Mouse (Mus musculus) cerebral cortex, adult 2 months (tissue): ENCODE measurements around the gene Havcr2.

Source experiments
- WGBS: fragments of 180-500 bp; shearing (Covaris S2); methylation state at CpG from one replicate; pipeline ENCODE4 v1.1.7; 2018; 5-methylcytosine and 5-hydroxymethylcytosine counted together

Havcr2 gene

DNA sequence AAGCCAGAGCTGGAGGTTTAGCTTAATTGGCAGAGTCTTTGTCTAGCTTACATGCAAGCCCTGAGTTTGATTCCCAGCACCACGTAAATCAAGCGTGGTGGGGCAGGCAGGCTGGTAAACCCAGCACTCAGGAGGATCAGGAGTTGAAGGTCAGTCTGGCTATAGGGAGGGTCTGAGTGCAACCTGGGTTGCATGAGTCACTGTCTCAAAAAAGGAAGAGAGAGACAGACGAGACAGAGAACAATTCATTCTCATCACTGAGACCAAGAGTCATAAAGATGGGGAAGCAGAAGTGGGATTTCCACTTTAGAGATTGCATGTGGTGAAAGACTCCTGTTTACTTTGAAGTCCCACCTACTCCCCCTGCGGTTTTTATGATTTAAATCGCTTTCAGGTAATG is 6.6 kb downstream of the Havcr2 start:
- WGBS, result 79% methylated on average over 5 of the region's 5 CpGs

DNA sequence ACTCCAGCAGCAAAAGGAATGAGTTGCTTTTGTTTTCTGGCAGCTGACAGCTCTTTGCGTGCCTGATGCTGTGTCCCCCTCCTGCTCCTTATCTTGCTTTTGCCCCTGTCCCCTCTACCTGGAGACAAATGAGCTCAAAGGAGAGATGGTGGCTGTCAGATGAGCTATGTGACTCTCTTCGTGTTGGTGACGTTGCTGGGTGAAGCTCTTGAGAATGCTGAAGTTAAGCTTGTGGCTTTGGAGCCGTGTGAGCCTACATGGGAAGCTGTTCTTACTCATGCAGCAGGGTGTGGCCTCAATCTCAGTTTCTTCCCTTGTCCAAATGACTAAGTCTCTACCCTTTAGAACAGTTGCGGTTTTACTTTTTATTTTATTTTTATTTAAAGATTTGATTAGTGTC is 7.2 kb downstream of the Havcr2 start:
- whole genome bisulfite sequencing, result 69% methylated on average over 5 of the region's 5 CpGs

DNA sequence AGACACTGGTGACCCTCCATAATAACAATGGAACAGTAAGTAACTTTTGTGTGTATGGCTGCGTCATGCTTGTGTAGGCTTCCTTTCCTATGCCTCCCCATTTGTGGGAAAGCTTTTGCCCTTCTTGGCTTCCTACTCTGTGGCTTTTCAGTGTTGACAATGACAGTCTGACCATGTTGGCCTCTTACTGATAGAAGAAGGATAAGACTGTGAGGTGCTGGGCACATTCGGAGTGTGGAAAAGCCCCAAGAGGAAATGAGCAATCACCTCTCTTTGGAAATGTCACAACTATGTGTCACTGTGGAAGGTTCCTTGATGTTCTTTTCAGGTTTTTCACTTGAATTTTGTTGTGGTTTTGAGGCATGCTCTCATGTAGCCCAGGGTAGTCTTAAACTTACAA is 12.1 kb downstream of the Havcr2 start:
- 88% methylated on average over 2 of the region's 2 CpGs for WGBS

DNA sequence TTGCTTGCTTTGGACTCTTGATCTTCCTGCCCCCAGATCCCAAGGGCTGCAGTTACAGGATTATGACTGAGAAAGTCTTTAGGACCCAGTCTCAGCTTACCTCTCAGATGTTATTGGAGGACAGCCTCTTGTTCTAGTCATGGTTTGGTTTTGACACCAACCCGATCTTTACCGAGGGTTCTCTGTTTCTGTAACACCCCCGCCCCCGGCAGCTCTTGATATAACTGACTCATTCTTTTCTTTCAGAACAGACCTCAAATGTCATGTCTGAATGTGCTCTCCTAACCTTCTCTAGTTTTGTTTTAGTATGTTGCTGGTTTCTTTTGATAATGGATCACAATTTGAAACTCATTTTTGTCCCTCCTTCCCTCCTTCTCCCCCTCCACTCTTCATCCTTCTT is 19.5 kb downstream of the Havcr2 start:
- WGBS, result 76% methylated on average over 4 of the region's 4 CpGs

DNA sequence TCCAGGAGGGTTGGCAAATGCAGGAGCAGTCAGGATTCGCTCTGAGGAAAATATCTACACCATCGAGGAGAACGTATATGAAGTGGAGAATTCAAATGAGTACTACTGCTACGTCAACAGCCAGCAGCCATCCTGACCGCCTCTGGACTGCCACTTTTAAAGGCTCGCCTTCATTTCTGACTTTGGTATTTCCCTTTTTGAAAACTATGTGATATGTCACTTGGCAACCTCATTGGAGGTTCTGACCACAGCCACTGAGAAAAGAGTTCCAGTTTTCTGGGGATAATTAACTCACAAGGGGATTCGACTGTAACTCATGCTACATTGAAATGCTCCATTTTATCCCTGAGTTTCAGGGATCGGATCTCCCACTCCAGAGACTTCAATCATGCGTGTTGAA is 24.6 kb downstream of the Havcr2 start:
- 87% methylated on average over 9 of the region's 9 CpGs for WGBS

DNA sequence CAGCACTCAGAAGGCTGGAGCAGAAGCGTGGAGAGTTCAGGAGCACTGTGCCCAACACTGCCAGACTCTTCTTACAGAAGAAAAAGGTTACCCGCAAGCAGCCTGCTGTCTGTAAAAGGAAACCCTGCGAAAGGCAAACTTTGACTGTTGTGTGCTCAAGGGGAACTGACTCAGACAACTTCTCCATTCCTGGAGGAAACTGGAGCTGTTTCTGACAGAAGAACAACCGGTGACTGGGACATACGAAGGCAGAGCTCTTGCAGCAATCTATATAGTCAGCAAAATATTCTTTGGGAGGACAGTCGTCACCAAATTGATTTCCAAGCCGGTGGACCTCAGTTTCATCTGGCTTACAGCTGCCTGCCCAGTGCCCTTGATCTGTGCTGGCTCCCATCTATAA is 25.8 kb downstream of the Havcr2 start:
- 75% methylated on average over 7 of the region's 7 CpGs for WGBS

DNA sequence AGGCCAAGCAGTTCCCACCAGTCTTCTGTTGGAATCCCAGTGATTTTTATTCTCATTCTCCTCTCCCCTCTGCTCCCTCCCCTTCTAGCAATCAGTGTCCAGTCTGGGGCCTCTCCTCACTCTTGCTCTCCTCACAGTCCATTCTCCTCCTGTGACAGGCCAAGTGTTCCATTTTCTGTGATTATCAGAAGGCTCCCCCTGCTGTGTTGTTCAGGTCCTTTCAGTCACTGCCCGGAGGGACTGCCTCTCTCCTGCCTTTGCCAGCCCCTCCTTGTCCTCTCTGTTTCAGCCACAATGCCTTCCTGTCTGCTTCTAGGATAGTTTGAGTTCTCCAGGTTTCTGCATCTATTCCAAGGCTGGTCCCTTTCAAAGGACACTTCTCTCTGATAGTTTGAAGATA is 33.5 kb downstream of the Havcr2 start:
- 29% methylated on average over 1 of the region's 1 CpGs for WGBS

DNA sequence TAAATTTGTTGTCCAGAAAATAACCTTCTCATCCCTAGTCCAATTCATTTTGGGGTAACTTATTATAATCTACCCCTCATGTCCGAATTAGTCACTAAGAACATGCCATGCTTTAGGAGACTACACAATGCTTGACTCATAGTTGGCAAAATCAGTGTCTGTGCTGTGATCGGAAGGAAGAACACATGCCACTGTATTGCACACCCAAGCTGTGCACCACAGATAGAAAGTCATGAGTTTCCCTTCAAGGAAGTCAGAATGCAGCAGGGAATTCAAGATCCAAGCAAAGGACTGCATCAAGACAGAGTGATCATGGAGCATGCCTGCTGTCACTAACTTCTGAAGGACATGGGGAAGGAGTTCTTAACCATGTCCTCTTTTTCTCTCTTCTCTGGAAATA is 33.9 kb downstream of the Havcr2 start:
- 46% methylated on average over 2 of the region's 2 CpGs for WGBS

DNA sequence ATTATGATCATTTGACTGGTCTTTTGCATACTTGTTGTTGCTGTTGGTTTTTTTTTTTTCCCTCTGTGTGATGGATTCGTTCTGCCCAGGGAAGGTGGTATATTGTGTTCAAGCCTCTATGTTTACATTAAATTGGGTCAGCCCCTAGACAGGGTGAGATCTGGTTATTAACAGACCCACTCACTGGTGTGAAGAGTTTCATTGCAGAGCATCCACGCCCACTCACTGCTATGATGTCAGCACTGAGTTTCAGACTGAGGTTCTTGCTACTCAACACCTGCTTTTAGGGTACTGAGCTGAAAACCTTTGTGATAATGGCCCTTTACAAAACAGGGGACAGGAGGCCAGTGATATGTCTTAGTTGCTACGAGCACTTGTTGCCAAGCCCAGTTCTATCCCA is 52.4 kb downstream of the Havcr2 start:
- 81% methylated on average over 3 of the region's 3 CpGs for WGBS

DNA sequence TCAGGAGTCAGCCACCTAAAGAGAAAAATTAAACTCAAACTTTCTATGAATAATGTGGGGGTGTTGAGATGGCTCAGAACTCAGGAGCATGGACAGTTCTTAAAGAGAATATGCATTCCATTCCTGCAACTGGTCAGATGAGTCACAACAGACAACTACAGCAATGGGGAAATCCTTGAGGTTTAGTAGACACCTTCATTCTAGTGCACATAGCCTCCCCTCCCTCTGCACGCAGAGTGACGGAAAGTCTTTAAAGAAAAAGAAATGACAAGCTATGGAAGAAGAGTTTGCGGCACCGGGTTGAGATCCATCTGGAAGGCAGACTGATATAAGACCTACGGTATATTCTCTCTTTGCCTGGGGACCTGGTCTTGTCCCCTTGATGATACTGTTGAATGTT is 55.2 kb downstream of the Havcr2 start:
- 92% methylated on average over 5 of the region's 5 CpGs for WGBS

DNA sequence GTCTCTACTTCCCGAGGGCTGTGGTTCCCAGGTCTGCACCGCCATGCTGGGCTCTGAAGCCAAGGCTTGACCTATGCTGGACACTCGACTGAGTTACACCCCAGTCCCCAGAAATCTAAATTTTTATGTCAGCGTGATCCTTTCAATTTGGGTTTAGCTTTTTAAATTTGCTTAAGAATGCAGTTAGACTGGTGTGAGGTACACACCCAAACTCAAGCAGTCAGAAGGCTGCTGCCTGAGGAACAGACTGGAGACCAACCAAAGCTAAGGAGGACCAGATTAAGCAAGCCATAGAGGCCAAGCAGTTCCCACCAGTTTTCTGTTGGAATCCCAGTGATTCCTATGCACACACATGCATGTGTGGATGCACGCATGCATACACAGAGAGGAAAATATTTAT is 66.6 kb downstream of the Havcr2 start:
- 87% methylated on average over 5 of the region's 5 CpGs for WGBS

DNA sequence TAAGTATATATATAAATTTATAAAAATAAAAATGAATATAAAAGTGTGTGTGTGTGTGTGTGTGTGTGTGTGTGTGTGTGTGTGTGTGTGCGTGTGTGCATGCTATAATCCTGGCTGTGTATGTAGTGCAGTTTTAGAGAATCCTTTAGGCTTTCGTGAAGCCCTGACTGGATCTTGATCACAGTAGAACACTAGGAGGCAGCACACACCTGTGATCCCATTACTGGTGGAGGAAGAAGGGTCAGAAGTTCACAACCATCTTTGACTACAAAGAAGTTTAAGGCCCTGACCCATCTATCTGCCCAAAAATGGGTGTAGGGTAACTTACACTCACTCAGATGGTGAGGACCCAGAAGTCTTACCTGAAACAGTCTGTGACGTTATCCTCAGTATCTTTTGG is 68.0 kb downstream of the Havcr2 start:
- 73% methylated on average over 3 of the region's 3 CpGs for WGBS

DNA sequence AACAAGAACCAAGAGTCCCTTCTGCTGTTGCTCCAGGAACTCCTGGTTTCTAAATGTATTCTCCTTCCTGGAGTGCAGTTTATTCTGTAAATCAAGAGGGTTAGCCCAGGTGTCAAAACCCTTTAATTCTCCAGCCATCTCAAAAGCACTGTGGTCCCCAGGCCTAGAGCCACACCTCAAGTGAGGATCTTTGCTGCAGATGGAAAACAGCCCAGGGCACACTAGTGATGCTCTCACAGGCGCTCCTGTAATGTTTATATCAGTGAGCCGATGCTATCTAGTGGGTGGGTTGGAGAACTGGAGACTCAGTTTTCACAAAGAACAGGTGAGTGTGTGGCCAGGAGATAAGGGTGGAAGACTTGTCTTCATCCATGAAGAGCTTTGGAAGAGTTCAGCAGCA is 69.2 kb downstream of the Havcr2 start, which contains the start of gene Gm12169:
Gm12169 (plus strand) TSS at position 301 of the 400 bp plus-strand sequence.
- WGBS, result 94% methylated on average over 2 of the region's 2 CpGs

DNA sequence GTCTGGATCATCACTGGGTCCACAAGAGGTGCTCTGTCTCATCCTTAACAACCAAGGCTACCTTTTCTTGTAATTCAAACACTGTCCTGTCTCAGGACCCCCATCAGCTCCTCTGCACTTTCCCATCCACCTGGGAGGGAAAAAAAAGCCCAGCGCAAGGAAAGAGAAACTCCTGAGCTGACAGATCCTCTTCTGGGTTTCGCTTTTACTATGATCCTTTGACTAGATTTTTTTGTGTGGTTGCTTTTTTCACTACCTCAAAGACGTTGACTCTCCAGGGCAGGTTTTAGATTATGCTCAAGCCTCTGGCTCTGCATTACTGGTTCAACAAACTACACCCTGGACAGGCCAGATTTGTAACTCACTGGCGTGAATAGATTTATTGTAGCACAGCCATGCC is 75.4 kb downstream of the Havcr2 start:
- 78% methylated on average over 4 of the region's 4 CpGs for WGBS
